Mouse (Mus musculus): ENCODE data around the gene Lrig1. TPM values are rescaled to one million over a fixed set of nuclear protein-coding genes. Genes with fewer than 3 reads are reported as not detected.

The Lrig1 gene
- polyA plus RNA-seq, 1 experiment from 2014 or later: 32.6 TPM

DNA sequence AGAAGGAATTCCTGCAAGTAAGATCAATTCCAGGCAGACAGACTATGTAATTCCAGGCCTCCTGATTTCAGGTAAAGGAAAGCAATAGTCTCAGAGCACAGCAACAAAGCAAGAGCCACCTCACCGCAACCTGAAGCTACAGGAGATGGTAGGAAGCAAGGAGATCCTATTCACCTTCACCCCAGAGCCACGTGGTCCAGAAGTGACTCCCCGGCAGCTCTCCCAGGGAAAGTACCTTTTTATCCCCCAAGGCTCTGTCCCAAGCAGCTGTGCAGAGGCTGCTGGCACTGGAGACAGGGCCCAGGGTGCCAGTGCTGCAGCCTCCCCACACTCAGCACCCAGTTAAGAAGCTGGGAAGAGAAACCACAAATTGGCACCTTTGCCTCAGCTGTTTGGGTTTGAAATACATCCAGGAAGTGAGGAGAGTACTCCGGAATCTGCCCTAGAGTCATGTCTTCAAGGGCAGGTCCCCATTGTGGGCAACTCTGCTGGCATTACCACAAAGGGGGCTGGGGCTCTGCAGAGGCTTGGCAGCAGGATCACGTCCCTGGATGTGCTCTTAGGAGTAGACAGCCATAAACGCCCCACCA lies 53.6 kb downstream of the Lrig1 start:
- DNase-seq (ENCODE audit: low spot score) (no peak), ATAC-seq (ENCODE audit: low read depth) (peak; percentile 1; the same call in 1 of the 2 replicates)
- 0 out of 2 replicates have a peak overlapping the region, but pooled peaks have one; percentile 16 for H3K9ac ChIP-seq (ENCODE audit: low read depth, low read length)
- 48% methylated on average over 6 of the region's 6 CpGs for WGBS
- no peaks in the 10 kb centered on the region for H3K9me3 ChIP-seq (ENCODE audit: control insufficient read depth, low read length)
- no peaks in the 10 kb centered on the region for H3K27me3 ChIP-seq (replicated peaks; ENCODE audit: control insufficient read depth, insufficient read depth, low read length)
- H3K4me2 ChIP-seq (ENCODE audit: low read depth, low read length): no peak overlapping the region
- 0 out of 2 replicates have a peak overlapping the region, but pooled peaks have one; percentile 25 for H3K27ac ChIP-seq (replicated peaks; ENCODE audit: low read depth, low read length)
- no peak overlapping the region for H3K4me3 ChIP-seq (ENCODE audit: low read depth, low read length)
- H3K36me3 ChIP-seq (ENCODE audit: control insufficient read depth, insufficient read depth, low read length): 0 out of 2 replicates have a peak, but pooled peaks cover 2% of the 10 kb centered on the region
- H3K4me1 ChIP-seq (ENCODE audit: control insufficient read depth, insufficient read depth, low read length): peaks cover 53% of the 10 kb centered on the region

DNA sequence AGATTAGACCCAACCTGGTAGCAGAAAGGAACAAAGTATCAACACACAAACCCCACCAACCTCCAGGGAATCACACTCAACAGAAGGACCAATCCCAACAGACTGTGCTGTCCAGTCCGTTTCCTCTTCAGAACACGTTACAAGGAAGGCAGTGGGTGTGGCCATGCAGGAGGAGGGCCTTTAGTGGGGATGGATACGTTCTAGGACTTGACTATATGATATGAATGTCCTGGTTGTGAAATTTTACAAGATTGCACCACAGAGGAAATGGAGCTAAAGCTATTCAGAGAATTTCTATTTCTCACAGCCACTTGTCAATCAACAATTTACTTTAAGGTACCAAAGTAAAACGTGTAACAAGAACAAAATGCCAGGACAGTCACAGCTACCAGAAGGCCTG lies 54.2 kb downstream of the Lrig1 start:
- no peak overlapping the region for H3K9ac ChIP-seq (ENCODE audit: low read depth, low read length)
- DNase-seq (ENCODE audit: low spot score): no peak
- H3K4me3 ChIP-seq (ENCODE audit: low read depth, low read length): no peak overlapping the region
- WGBS: 38% methylated on average over 4 of the region's 4 CpGs
- H3K4me2 ChIP-seq (ENCODE audit: low read depth, low read length): no peak overlapping the region
- H3K9me3 ChIP-seq (ENCODE audit: control insufficient read depth, low read length): no peaks in the 10 kb centered on the region
- H3K36me3 ChIP-seq (ENCODE audit: control insufficient read depth, insufficient read depth, low read length): no peaks in the 10 kb centered on the region
- no peak overlapping the region for H3K27ac ChIP-seq (replicated peaks; ENCODE audit: low read depth, low read length)
- peaks cover 59% of the 10 kb centered on the region for H3K4me1 ChIP-seq (ENCODE audit: control insufficient read depth, insufficient read depth, low read length)
- no peaks in the 10 kb centered on the region for H3K27me3 ChIP-seq (replicated peaks; ENCODE audit: control insufficient read depth, insufficient read depth, low read length)
- no peak for ATAC-seq (ENCODE audit: low read depth)

DNA sequence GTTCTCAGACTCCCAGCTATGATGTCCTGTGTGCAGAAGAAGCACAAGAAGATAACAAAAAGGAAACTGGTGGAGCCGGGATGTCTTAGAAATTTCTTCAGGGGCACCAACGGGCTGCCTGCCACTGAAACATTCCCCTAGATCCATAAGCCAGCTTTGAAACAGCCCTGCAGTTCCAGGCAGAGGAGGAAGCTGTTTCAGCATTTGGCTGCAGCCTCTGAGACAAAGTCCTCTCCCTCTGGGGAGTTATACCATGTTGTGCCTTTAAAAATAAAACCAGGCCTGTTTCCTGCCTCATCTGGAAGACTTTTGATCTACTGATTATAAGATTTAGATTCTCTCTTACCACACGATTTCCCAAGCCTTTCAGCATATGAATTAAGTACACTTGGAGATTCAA lies 55.3 kb downstream of the Lrig1 start:
- Histone ChIP-seq H3K36me3 (ENCODE audit: control insufficient read depth, insufficient read depth, low read length) (no peaks in the 10 kb centered on the region), H3K9me3 (ENCODE audit: control insufficient read depth, low read length) (no peaks in the 10 kb centered on the region), H3K27ac (replicated peaks; ENCODE audit: low read depth, low read length) (no peak overlapping the region), H3K9ac (ENCODE audit: low read depth, low read length) (no peak overlapping the region), H3K4me1 (ENCODE audit: control insufficient read depth, insufficient read depth, low read length) (peaks cover 68% of the 10 kb centered on the region), H3K4me2 (ENCODE audit: low read depth, low read length) (no peak overlapping the region), H3K27me3 (replicated peaks; ENCODE audit: control insufficient read depth, insufficient read depth, low read length) (no peaks in the 10 kb centered on the region), H3K4me3 (ENCODE audit: low read depth, low read length) (no peak overlapping the region)
- ATAC-seq (ENCODE audit: low read depth) (no peak), DNase-seq (ENCODE audit: low spot score) (no peak)
- 36% methylated on average over 3 of the region's 3 CpGs for WGBS

DNA sequence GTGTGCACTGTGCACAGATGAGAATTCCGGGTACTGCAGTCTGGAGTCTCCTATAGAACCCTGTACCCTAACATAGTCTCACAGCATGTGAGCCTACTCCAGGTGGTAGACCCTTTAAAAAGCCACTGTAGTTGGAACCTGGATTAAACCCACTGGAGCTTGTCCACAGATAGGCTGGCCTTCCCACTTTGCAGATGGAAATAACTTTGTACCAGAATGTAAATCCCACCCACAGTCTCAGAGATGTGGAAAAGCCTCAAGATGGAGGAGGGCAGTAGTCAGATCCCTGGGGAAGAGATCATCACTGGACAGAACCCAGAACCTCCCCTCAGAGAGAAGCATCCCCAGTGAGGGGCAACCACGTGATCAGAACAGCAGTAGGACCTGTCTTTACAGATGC lies 56.0 kb downstream of the Lrig1 start:
- WGBS: 71% methylated on average over 2 of the region's 2 CpGs
- Histone ChIP-seq H3K27ac (replicated peaks; ENCODE audit: low read depth, low read length) (no peak overlapping the region), H3K9ac (ENCODE audit: low read depth, low read length) (no peak overlapping the region), H3K4me3 (ENCODE audit: low read depth, low read length) (no peak overlapping the region), H3K36me3 (ENCODE audit: control insufficient read depth, insufficient read depth, low read length) (no peaks in the 10 kb centered on the region), H3K4me2 (ENCODE audit: low read depth, low read length) (no peak overlapping the region), H3K27me3 (replicated peaks; ENCODE audit: control insufficient read depth, insufficient read depth, low read length) (no peaks in the 10 kb centered on the region), H3K9me3 (ENCODE audit: control insufficient read depth, low read length) (no peaks in the 10 kb centered on the region), H3K4me1 (ENCODE audit: control insufficient read depth, insufficient read depth, low read length) (peaks cover 64% of the 10 kb centered on the region)
- DNase-seq (ENCODE audit: low spot score) (no peak), ATAC-seq (ENCODE audit: low read depth) (no peak)

DNA sequence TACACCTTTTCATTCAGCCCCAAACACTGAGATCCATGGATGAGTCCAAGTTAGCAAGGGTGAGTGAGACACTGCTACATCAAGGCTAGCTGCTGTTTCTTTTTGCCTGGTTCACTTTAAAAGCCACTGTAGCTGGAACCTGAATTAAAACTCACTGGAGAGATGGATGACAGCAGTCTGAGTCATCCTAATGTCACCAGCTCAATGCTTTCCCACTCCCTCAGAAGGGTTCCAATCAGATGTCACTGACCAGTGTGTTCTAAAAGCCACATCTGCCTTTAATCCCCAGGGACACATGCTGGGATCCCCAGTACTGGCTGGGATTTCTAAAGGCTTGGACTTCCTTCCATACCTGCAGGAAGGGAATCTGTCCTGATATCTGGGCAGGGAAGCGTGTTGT lies 57.9 kb downstream of the Lrig1 start:
- H3K4me2 ChIP-seq (ENCODE audit: low read depth, low read length): no peak overlapping the region
- no peak overlapping the region for H3K27ac ChIP-seq (replicated peaks; ENCODE audit: low read depth, low read length)
- 81% methylated on average over 1 of the region's 1 CpGs for WGBS
- no peak for DNase-seq (ENCODE audit: low spot score)
- no peak overlapping the region for H3K9ac ChIP-seq (ENCODE audit: low read depth, low read length)
- peaks cover 51% of the 10 kb centered on the region for H3K4me1 ChIP-seq (ENCODE audit: control insufficient read depth, insufficient read depth, low read length)
- no peaks in the 10 kb centered on the region for H3K9me3 ChIP-seq (ENCODE audit: control insufficient read depth, low read length)
- no peaks in the 10 kb centered on the region for H3K36me3 ChIP-seq (ENCODE audit: control insufficient read depth, insufficient read depth, low read length)
- no peaks in the 10 kb centered on the region for H3K27me3 ChIP-seq (replicated peaks; ENCODE audit: control insufficient read depth, insufficient read depth, low read length)
- no peak for ATAC-seq (ENCODE audit: low read depth)
- no peak overlapping the region for H3K4me3 ChIP-seq (ENCODE audit: low read depth, low read length)

DNA sequence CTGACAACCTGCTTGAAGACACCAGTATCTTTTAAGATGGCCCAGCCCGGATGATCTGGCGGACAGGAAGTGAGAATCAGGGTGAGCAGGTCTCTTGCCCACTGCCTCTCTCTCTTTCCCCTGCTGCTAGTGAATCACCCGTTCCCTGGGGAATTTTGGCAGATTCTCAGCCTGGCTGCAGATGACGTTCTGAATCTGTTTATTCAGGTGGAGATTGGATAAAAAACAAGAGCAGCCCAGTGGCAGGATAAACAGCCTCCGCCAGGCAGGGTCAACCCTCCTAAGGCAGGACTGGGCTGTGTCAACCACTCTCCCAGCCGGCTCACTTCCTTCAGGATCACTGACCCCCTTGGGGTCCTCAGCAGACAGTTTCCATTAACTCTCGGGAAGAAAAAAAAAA lies 59.7 kb downstream of the Lrig1 start:
- no peaks in the 10 kb centered on the region for H3K36me3 ChIP-seq (ENCODE audit: control insufficient read depth, insufficient read depth, low read length)
- no peak overlapping the region for H3K4me2 ChIP-seq (ENCODE audit: low read depth, low read length)
- no peak overlapping the region for H3K27ac ChIP-seq (replicated peaks; ENCODE audit: low read depth, low read length)
- no peak for DNase-seq (ENCODE audit: low spot score)
- H3K4me3 ChIP-seq (ENCODE audit: low read depth, low read length): no peak overlapping the region
- peaks cover 35% of the 10 kb centered on the region for H3K4me1 ChIP-seq (ENCODE audit: control insufficient read depth, insufficient read depth, low read length)
- WGBS: 33% methylated on average over 7 of the region's 7 CpGs
- no peaks in the 10 kb centered on the region for H3K27me3 ChIP-seq (replicated peaks; ENCODE audit: control insufficient read depth, insufficient read depth, low read length)
- ATAC-seq (ENCODE audit: low read depth): no peak
- H3K9ac ChIP-seq (ENCODE audit: low read depth, low read length): 0 out of 2 replicates have a peak overlapping the region, but pooled peaks have one; percentile 6
- H3K9me3 ChIP-seq (ENCODE audit: control insufficient read depth, low read length): no peaks in the 10 kb centered on the region

DNA sequence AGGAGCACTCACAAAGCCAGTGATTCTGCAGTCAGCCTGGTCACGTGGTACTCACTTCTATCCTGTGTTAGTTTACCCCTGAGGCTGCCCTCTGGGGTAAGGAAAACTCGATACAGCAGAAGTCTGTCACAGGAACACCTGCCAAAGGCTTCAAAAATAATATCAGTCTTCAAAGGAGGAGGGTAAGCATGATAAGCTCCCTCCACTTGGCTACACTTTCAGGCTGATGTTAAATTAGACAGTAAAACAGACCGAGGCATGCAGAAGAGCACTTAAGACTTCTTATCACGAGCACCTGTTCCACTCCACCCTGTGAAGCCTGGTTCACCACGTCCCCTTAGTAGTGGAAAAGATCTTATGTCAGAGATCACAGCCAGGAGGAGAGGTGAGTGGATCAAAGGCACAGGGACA lies 62.9 kb downstream of the Lrig1 start:
- no peak overlapping the region for H3K4me2 ChIP-seq (ENCODE audit: low read depth, low read length)
- H3K4me1 ChIP-seq (ENCODE audit: control insufficient read depth, insufficient read depth, low read length): peaks cover 29% of the 10 kb centered on the region
- no peaks in the 10 kb centered on the region for H3K9me3 ChIP-seq (ENCODE audit: control insufficient read depth, low read length)
- H3K9ac ChIP-seq (ENCODE audit: low read depth, low read length): no peak overlapping the region
- WGBS: 42% methylated on average over 5 of the region's 5 CpGs
- no peaks in the 10 kb centered on the region for H3K36me3 ChIP-seq (ENCODE audit: control insufficient read depth, insufficient read depth, low read length)
- peak; percentile 51; the same call in 1 of the 2 replicates for ATAC-seq (ENCODE audit: low read depth)
- DNase-seq (ENCODE audit: low spot score): no peak
- H3K27ac ChIP-seq (replicated peaks; ENCODE audit: low read depth, low read length): no peak overlapping the region
- no peaks in the 10 kb centered on the region for H3K27me3 ChIP-seq (replicated peaks; ENCODE audit: control insufficient read depth, insufficient read depth, low read length)
- H3K4me3 ChIP-seq (ENCODE audit: low read depth, low read length): no peak overlapping the region

DNA sequence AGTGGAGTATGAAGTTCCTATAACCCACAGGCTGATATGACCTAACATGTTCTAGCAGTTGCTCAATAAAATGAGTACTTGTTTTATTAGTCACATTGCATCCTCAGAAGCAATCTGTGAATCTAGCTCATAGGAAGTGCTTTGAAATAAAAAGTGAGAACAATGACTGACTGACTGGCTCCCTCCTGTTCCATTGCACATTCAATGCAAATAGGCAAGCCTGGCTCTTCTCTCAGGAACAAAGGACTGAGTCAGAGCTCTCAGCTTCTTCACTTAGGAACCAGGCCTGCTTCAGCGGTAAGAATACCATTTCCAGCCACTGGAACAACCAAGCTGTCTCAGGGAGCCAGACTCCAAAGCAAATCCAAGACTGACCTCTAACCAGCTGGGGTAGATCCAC lies 64.6 kb downstream of the Lrig1 start:
- 56% methylated on average over 1 of the region's 1 CpGs for WGBS
- no peak for ATAC-seq (ENCODE audit: low read depth)
- no peak overlapping the region for H3K27ac ChIP-seq (replicated peaks; ENCODE audit: low read depth, low read length)
- peaks cover 29% of the 10 kb centered on the region for H3K4me1 ChIP-seq (ENCODE audit: control insufficient read depth, insufficient read depth, low read length)
- no peak overlapping the region for H3K4me2 ChIP-seq (ENCODE audit: low read depth, low read length)
- no peaks in the 10 kb centered on the region for H3K36me3 ChIP-seq (ENCODE audit: control insufficient read depth, insufficient read depth, low read length)
- H3K4me3 ChIP-seq (ENCODE audit: low read depth, low read length): no peak overlapping the region
- no peak for DNase-seq (ENCODE audit: low spot score)
- H3K27me3 ChIP-seq (replicated peaks; ENCODE audit: control insufficient read depth, insufficient read depth, low read length): no peaks in the 10 kb centered on the region
- no peak overlapping the region for H3K9ac ChIP-seq (ENCODE audit: low read depth, low read length)
- no peaks in the 10 kb centered on the region for H3K9me3 ChIP-seq (ENCODE audit: control insufficient read depth, low read length)

DNA sequence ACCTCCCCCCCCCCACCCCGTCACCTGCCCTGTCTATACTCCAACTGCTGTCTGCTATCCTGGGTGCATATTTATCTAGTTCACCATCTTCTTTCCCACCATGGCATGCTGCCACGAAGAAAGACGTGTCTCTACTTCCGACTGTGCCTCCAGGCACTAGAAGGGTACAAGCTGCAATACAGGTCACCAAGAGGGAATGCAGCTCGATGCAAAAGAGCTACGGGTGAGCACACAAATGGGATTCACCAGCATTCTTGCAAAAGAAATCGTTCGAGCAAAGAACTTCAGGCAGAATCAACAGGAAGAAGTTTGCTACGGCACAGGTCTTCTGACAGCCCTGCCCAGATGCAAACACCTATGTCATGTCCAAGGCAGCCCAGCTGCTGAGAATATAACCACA lies 65.2 kb downstream of the Lrig1 start:
- Histone ChIP-seq H3K4me1 (ENCODE audit: control insufficient read depth, insufficient read depth, low read length) (peaks cover 24% of the 10 kb centered on the region), H3K4me2 (ENCODE audit: low read depth, low read length) (no peak overlapping the region), H3K27ac (replicated peaks; ENCODE audit: low read depth, low read length) (no peak overlapping the region), H3K27me3 (replicated peaks; ENCODE audit: control insufficient read depth, insufficient read depth, low read length) (no peaks in the 10 kb centered on the region), H3K36me3 (ENCODE audit: control insufficient read depth, insufficient read depth, low read length) (peaks cover 3% of the 10 kb centered on the region; the same call in 1 of the 2 replicates), H3K9me3 (ENCODE audit: control insufficient read depth, low read length) (no peaks in the 10 kb centered on the region), H3K4me3 (ENCODE audit: low read depth, low read length) (no peak overlapping the region), H3K9ac (ENCODE audit: low read depth, low read length) (no peak overlapping the region)
- 65% methylated on average over 9 of the region's 9 CpGs for WGBS
- ATAC-seq (ENCODE audit: low read depth): no peak
- no peak for DNase-seq (ENCODE audit: low spot score)
